Mouse (Mus musculus): ENCODE data around the gene Hbq1b.

Hbq1b gene

DNA sequence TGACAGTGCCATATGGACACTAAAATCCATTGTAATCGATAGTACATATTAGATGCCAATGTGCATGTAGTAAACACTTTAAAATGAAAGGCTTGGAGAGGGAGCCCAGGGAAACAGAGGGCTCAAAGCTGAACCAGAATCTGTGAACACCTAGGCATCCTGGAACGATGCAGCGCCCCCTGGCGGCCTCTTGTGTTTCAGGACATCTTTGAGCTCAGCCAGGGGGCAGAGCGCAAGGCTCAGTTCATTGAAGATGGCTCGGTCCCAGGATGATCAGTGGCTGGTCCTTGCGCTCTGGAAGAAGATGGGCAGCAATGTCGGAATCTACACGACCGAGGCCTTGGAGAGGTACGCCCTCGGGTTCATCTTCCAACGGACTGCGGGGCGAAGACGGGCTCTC, 13.1 kb downstream of the Hbq1b start, which contains the start of gene Hbq1a:
Hbq1a (plus strand) TSS at position 205 of the 400 bp plus-strand sequence.
- CTCF ChIA-PET, result interaction anchor here (0.6 kb wide), 1 partner anchor 117 kb away, joined by 3 read pairs; no protein-coding TSS in a partner anchor

DNA sequence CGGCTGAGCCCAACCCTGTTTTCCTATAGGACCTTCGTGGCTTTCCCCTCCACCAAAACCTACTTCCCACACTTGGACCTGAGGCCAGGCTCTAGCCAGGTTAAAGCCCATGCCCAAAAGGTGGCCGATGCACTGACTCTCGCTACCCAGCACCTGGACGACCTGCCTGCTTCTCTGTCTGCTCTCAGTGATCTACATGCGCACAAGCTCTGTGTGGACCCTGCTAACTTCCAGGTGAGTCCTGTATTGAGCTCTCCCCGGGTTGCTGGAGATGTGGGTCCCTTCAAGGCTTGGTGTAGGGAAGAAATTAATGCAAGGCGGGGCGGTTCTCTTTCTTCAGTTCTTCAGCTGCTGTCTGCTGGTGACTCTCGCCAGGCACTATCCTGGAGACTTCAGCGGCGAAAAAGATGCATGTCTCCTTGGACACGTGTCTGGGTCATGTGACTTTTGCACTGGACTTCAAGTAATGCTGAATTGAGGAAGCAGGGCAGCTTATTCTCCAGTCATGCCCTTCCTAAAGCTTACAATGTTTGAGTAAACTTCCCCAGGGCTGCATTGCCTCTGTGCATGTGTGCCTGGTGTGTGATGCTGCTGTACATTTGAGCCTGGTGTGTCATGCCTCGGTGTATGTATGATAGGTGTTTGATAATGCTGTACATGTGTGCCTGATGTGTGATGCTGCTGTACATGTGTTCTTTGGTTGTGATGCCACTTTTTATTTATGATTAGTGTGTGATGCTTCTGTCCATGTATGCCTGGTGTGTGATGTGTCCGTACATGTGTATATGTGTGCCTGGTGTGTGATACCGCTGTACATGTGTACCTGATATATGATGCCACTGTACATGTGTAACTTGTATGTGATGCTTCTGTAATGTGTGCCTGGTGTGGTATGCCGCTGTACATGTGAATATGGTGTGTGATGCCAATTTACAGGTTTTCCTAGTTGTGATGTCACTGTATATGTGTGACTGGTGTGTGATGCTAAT, 13.8 kb downstream of the Hbq1b start:
- CTCF ChIA-PET, result no interaction called here

DNA sequence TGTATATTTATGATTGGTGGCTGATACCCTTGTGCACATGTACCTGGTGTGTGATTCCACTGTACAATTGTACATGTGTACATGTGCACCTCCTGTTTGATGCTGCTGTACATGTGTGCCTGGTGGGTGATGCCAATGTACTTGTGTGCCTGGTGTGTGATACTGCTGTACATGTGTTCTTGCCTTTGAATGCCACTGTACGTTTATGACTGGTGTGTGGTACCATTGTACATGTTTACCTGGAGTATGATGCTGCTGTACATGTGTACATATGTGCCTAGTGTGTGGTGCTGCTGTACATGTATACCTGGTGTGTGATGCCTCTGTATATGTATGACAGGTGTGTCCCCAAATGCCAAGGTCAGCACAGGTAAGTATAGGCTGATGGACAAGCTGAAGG, 14.7 kb downstream of the Hbq1b start:
- CTCF ChIA-PET, result no interaction called here

DNA sequence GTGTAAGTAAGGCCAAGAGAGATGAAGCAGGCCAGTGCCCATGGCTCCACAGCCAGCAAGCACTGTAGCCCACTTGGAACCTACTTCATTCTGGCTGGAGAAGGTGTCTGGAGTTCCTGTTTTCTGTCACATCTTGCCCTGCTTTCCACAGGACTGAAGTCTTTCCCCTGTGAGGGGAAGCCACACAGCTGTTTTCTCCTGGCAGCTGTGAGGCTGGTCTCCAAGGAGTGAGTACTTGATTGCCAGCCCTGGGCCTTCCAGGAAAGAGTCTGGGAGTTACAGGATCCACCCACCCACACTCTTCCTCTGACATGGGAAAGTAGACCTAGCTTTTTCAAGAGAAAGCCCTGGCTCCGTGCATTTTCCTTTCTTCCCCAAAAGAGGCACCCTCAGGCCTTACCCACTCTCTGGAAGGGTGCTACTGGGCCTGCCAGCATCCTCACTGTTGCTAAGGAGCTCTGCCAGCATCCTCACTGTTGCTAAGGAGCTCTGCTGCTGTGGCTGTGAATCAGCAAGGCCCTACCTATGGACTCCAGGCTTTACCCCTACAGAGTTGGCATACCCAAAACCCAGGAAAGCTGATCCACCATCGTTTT, 16.2 kb downstream of the Hbq1b start:
- CTCF ChIA-PET, result no interaction called here

DNA sequence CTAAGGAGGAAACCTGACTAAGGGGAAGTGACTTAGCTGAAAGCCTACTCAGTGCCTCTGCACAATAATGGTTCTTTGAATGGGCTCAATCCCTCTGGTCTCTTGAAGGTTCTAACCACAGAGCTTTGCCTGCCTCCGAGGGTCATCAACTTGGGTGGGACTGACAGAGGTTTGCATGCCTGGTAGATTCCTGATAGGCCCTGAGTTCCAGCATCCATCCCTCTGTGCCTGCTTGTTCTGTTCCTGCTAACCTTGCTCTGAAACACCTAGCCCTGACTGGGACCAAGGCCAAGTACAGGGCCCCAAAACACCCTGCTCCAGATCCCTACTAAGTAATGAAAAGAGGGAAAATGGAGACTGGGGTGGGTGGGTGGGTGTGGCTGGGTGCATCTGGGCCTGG, 16.7 kb downstream of the Hbq1b start:
- CTCF ChIA-PET, result no interaction called here

DNA sequence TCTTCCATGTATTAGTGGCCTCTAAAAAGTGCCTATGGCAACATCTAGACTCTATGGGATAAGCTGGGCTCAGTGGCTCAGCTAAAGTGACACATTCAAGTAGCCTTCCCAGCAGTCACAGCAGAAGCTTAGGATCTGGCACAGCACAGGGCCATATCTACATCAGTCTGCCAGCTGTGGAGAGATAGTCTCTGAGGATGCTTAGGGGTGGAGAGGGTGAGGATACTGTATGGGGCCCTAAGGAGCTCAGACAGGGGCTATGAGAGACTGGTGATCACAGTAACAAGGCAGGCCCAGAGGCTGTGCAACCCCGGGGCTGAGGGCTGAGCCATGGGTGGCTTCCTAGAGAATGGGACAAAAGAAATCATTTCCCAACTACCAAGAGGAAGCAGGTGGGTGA, 20.2 kb downstream of the Hbq1b start:
- CTCF ChIA-PET, result no interaction called here

DNA sequence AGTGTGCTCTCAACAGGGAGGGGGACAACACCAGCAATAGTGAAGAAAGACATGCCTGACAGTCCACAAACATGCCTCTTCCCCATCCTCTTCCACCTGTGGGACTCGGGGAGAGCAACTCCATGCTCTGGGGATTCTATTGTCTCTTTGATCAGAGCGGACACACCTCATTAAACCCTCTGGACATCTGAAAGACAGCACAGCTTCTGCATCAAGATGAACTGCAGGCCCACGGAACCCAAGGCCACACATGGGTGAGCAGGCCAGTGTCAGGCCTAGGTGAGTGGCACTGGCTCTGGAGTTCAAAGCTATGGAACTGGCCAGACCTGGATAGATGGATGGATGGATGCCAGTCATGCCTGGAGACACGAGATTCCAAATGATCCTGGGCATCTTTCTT, 22.7 kb downstream of the Hbq1b start:
- CTCF ChIA-PET, result interaction anchor here (0.6 kb wide), 1 partner anchor 174 kb away, joined by 3 read pairs; no protein-coding TSS in a partner anchor

DNA sequence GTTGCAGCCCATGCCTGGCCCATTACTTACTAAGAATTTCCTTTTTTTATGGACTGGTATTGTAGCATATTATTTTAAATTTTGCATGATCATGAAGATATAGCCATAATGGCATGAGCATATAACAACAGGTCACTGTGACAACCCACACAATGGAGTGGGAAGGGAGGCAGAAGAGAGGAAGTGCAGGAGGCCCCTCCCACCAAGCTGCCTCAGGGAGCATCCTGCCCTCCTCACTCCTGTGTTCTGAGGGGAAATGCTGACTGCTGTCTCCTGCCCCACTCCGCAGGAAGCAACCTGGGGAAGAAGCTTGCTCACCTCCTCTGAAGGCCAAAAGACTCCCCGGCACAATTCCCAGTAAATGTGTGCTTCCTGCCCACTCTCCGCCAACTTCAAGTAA, 23.2 kb downstream of the Hbq1b start:
- CTCF ChIA-PET, result no interaction called here

DNA sequence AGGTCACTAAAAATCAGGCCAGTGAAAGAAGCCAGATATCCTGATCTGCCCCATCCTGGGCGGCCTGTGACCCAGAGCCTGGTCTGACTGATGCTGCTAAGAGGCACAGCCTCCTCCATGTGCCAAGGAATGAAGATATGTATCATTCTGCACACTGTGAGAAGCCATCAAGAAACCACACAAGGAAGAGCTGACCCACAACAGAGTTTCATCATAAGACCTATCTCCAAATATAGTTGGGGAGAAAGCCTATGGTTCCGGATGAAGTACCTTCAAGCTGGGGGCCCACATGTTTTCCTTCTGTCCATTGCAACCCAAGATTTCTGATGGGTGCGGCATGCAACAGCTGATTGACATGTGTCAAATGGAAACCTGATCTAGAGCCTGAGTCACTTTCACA, 29.2 kb downstream of the Hbq1b start:
- CTCF ChIA-PET, result no interaction called here

DNA sequence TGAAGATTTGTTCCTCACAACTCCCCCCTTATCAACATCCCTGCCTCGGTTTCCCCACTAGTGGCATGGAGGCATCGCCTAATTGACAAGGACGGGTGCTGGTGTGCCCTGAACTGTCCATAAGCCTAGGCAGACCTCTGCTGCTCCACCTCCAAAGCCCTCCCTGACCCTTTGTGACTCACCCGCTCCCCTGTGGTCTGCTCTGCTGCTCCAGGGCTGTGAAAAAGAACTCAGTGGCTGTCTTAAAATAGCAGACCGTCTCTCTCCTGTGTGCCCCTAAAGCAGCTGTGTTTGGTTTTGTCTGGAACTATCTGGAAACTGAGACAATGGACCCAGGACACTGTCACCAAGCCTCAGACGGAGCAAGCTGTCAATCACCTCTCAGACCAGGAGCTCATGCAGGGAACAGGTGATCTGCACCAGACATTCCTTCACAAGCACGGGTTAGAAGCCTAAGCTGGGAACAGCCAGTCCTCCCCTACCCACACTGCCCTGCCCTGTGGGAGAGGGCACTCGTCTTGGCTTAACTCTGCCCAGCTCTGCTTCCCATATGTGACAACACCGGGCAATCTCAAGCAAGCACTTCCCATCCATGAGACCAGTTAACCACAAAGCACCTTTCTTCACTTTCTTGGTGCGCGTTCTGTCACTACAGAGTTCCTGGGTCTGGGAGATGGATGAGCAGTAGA, 33.9 kb downstream of the Hbq1b start:
- CTCF ChIA-PET, result interaction anchor here (0.6 to 0.8 kb wide), 2 partner anchors 67 to 863 kb away, joined by 3 read pairs; no protein-coding TSS in a partner anchor

DNA sequence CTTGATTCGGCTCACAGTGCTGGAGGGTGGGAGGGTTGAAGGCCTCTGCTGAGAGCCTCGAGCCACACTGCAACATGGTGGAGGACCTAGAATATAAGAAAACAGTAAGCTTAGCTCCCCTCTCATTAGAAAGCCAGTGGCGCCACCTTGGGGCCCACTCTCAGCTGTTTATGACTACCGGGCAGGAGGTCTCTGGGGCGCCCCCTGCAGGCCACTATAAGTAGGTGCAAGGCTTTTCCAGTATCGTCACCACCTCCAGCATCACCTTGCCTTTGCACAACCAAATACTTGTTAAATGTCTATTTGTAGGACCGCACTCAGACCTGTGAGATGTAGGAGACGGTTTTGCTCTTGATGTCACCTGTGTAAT, 34.4 kb downstream of the Hbq1b start:
- CTCF ChIA-PET, result interaction anchor here (0.6 to 0.8 kb wide), 2 partner anchors 67 to 863 kb away, joined by 3 read pairs; no protein-coding TSS in a partner anchor

DNA sequence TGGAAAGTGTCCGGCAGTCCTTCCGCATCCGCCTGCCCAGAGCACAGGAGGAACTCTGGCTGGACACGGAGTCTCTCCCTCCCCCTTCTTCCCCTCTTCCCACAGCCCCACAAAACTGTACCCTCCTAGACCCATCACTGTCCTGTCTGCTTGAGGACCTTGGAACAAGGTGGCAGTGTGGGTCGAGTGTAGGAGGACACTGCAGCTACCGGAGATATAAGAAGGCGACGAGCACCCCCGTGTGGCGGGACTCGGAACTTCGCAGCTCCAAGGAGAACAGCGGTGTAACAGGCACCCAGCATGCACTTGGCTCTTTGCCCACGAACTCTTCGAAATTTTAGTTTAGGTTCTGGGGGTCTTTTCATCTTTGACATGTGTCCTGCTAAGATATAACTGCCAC, 37.8 kb downstream of the Hbq1b start:
- CTCF ChIA-PET, result no interaction called here

DNA sequence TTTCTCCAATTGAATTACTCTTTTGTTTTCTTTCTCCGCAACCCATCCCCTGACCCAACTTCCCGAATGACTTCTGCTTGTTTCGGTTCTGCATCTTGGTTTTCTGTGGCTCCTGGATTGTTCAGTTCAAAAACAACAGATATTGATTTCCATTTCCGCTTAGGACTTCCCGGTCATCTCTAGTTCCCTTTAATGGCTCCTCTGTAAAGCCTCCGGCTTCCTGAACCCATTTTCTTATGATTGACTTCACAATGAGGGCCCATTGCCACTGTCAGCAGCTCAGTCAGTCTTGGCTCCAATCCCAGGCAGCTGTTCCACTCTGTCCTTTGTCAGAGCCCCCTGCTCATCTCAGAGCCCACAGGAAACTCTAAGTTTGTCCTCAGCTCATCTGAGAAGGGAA, 44.3 kb downstream of the Hbq1b start:
- CTCF ChIA-PET, result no interaction called here

DNA sequence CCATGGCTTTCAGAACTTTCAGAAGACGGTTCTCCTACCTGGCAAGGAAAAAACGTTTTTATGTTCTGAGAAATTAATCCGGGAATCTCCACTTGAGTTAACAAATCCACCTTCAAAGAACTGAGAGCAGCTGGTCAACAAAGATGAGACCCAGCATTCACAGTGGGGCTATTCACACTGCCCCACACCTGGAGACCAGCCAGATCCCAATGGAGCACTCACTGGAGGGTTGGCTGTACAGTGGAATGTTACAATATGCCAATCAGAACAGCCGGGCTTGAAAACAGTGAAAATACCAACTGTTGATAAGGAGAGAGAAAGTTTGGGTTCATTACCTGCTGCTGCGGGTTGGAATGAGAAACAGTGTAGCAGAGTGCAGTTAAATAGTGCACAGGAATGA, 45.1 kb downstream of the Hbq1b start:
- CTCF ChIA-PET, result no interaction called here

DNA sequence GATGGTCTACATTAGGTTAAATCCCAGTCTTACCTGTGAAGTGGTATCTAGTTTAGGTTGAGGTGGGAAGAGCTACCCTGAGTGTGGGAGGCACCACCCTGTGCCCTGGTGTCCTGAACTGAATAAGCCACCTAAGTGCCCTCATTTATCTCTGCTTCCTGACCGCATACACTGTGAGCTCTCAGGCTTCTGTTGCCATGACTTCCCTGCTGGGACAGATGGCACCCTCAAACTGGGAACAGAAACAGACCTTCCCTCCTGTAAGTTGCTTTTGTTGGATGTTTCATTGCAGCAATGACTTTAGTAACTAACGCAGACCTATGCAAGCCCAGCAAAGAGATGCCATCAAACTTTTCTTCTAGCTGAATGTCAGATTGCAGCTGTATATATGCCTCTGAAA, 46.5 kb downstream of the Hbq1b start:
- CTCF ChIA-PET, result interaction anchor here (0.6 kb wide), 1 partner anchor 345 kb away, joined by 3 read pairs; no protein-coding TSS in a partner anchor

DNA sequence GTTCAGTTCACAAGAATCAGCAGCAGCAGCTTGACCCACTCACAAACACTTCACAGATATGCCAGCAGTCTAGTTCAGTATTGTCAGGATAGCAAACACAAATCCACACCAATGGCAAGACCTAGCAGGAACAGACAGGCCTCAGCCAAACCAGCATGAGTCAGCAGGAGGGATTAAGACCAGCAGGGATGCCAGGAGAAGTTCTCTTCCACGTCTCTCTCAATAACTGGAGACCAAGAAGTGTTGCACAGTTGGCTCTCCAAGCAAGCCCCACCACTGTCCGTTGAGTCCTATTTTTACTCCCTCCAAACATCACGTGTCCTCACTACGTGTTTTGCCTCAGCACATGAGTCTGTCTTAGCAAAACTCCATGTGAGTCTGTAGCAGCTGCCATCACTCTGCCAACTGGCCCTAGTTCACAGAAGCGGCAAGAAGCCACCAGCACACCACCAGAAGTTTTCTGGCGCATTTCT, 49.7 kb downstream of the Hbq1b start:
- CTCF ChIA-PET, result no interaction called here

All from spleen, embryonic (tissue).